Mouse (Mus musculus) gastrocnemius, postnatal 10 days (tissue): Measurements from ENCODE around the gene Plpp3. TPM values are rescaled to one million over a fixed set of nuclear protein-coding genes. Genes with fewer than 3 reads are reported as not detected.

Experiments
- DNase-seq: peaks from one replicate; pipeline ENCODE4 v3.0.0; 2021; ENCODE audit warnings: mixed read lengths
- long read RNA-seq, 2 experiments: library from polyadenylated mRNA; stranded (forward); transcript quantifications; one replicate each; pipeline ENCODE4 v2.0.0; 2021
- total RNA-seq, 2 experiments: library from RNA; stranded (reverse); gene quantifications; 2 replicates each; pipeline ENCODE4 v1.2.3; 2021

Plpp3 gene
- total RNA-seq, result 10 to 100 TPM; 79.6 to 82.6 TPM
- long read RNA-seq, experiment 1, transcript Plpp3-201 (6 exons, 3,159 nt), result major isoform, 84 of 97 reads
- long read RNA-seq, experiment 1, partial matches to known transcripts, result 4 of 97 reads
- long read RNA-seq, experiment 1, other reads (novel, unspliced or antisense), result 9 of 97 reads
- long read RNA-seq, experiment 2, transcript Plpp3-201 (6 exons, 3,159 nt), result major isoform, 62 of 73 reads
- long read RNA-seq, experiment 2, partial matches to known transcripts, result 2 of 73 reads
- long read RNA-seq, experiment 2, other reads (novel, unspliced or antisense), result 9 of 73 reads

DNA sequence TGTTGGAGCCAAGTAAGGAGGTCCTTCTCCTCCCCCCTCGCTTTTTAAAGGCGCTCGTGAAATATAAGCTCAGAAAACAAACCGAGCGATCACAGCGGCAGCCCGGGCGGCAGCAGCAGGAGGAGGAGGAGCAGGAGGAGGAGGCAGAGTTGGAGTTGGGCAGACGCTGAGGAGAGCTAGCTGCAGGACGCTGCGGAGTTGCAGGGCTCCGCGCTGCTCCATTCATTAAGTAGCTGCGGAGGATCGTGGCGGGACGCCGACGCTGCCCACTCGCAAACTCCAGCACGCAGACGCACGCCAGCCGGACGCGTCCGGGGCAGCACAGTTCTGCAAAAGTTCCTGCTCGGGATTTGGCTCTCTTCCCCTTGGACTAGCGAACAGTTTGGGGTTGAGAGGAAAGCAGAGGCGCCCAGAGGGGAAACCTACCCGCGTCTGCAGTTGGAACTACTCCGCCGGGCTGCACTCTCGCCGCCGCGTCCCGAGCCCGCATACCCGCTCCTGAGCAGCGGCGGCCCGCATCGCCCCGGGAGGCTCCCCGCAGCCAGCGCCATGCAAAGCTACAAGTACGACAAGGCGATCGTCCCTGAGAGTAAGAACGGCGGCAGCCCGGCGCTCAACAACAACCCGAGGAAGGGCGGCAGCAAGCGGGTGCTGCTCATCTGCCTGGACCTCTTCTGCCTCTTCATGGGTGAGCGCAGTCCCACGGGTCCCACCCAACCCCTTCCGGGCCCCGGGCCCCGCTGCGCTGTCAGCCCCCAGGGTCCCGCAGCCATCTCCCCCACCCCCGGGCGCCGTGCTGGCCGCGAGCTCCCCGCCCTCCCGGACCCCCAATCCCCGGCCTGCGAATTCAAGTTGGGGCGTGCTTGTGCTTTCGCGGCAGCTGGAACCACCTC lies at the start of gene Plpp3:
Gene Plpp3 (plus strand): TSS at position 72 of the 893 bp plus-strand sequence.
- peak; percentile 76 for DNase-seq

DNA sequence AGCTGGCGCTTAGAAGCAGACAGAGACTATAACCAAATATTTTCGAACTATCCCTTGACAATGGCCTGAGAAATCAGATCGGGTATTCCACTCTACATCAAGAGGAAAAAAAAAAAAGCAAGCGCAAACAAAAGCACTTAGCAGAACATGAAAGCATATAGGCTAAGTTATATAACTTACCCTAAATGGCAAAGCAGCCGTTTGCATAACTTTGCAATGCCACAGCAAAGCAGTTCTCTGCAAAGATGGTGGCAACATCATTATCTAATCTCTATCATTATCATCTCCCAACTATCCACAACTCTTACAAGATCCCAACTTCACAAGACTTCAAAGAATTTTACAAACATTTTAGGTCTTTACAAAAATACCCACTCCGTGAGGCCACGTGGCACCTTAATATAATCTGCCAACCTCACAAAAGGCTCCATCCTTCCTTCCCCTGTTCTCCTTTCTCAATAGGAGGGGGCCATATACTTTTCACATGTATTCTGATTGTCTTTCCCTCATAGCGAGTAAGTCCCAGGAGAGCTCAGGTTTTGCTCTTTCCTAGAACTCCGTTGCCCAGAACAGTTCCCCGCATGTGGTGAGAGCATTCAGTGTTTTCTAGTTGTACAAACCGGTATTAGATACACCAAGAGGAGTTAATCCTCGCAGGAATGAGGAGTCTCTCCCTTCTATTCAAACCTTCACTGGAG lies 49.1 kb upstream of the Plpp3 start:
- DNase-seq, result no peak

DNA sequence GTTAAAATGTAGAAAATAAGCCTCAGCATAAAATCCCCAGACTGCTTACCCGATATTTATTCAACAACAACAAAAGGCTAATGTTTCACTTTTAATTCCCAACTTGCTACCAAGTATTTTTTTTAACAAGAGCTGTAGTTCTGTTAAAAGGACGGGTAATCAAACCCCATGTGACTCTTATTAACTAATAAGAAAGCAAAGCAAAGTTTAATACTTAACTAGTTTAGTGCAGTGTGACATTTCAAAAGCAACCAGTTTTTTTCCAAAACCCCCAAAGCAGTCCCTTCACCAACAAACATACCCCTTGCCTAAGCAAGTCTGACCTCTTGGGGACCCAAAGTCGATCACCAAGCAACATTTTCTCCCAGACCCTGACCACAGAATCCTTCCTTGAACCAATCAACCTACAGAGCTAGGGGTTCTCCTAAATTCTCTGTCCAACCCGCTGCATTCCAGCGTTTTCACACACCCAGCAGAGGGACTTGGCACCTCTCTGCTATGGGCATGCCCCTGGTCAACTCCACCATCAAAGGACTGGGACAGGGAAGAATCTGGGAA lies 48.4 kb upstream of the Plpp3 start:
- DNase-seq, result no peak

DNA sequence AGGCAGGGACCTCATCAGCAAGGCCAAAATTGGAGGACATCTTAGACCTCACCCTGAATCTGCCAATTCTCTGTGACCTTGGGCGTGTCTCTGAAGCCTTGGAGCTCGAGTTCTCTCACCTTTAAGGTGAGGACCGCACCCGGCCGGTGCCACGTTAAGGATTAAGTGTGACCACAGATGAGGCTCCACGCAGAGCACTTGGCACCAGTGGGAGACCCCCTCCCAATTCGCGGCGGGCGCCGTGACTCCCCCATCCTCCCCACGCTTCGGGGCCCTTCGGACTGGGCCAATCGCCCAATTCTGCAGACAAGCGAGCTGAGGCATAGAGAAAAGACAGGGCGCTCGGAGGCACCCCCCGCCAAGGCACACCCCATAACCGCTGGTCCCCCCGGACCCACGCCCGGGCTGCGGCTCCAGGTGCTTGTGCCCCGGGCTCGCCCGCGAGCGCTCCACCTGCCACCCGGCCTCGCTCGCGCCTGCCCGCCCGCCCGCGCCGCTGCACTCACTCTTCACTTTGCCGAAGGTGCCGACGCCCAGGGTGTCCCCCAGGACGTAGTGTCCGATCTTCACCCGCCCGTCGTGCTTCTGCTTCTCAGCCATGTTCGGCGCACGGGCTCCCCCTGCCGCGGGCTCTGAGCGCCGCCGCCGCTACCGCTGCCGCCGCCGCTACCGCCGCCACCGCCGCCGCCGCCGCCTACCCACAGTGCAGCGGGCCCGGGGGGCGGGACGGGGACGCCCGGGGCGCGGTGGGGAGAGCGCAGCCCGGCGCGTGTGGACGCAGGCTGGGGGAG lies 47.8 kb upstream of the Plpp3 start, which contains the start of gene Prkaa2:
Gene Prkaa2 (minus strand): TSS at position 692 of the 791 bp plus-strand sequence.
- peak; percentile 80 for DNase-seq

DNA sequence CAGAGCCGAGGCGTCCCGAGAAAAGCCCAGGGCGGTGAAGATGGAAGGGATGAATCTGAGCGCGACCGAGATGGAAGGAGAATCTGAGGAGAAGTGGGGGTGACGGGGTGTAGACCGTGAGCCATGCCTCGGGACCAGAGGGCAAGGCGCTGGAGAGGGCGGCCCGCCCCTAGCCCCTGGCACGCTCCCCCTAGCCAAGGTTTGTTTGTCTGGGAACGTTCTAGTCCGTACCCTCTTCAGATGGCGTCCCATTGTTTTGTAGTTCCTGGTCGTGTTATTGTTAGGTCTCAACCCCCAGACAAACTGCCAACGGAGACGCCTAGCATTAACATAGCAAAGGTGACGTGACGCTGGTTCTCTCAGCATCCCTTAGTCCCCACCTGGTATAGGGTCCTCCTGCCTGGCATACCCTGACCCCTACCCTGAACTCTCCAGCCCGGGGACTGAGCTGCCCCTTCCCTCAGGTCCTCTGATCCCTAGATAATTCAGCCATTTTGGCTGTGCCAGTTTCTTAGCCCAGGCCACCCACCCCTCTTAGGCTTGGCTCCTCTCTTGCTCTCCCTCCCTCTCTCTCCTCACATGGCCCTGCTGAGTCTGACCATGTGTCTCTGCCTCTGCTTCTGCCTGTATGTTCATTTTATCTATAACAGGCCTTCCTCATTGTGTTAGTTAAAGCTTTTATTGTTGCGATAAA lies 47.0 kb upstream of the Plpp3 start:
- DNase-seq, result peak; percentile 20

DNA sequence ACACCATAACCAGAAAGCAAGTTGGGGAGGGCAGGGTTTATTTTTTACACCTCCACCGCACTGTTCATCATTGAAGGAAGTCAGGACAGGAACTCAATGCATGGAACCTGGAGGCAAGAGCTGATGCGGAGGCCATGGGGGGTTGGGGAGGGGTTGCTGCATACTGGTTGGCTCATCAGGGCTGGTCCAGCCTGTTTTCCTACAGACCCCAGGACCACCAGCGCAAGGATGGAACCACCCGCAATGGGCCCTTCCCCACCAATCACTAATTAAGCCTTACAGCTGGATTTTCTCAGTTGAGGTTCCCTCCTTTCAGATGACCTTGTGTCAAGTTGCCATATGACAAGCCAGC lies 46.5 kb upstream of the Plpp3 start:
- no peak for DNase-seq

DNA sequence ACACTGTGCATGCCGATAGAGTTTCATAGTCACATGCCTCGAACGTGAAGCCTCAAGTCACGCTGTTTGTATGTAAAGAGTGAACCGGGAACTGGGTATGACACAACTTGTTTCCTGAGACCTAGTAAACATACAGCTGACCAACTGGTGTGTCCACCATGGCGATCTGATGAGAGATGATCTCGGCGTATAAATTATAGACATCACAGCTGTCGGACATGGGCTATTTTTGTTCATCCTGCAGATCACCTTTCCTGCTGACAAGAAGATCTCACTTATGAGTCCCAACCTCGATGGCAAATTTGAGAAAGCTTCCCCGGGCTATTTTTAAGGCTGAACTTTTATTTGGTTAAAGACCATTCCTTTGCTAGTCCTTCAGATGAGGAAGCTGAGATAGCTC lies 45.4 kb upstream of the Plpp3 start:
- no peak for DNase-seq

DNA sequence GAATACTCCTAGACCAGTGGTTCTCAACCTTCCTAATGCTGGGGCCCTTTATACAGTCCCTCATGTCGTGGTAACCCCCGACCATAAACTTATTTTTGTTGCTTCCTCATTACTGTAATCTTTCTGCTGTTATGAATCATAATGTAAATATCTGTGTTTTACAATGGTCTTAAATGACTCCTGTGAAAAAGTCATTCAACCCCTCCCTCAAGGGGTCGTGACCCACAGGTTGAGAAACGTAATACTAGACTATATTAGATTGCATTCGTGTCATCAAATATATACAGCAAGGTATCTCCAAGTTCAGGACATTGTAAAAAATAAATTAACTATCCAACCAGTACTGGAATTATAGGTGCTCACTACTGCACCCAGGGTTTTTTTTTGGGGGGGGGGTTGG lies 44.1 kb upstream of the Plpp3 start:
- DNase-seq, result no peak

DNA sequence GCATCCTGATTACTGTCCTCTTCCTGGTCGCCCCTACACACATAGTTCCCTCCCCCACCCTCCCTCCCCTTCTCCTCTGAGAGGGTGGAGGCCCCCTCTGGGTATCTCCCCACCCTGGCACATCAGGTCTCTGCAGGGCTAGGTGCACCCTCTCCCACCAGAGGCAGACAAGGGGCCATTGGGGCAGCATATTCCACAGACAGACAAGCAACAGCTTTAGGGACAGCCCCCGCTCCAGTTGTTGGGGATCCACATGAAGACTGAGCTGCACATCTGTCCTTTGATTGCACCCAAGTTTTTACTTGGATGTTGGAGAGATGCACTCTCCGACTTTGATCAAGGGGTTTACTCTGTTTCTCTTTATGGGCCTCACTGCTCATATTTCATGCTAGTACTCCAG lies 43.7 kb upstream of the Plpp3 start:
- no peak for DNase-seq

DNA sequence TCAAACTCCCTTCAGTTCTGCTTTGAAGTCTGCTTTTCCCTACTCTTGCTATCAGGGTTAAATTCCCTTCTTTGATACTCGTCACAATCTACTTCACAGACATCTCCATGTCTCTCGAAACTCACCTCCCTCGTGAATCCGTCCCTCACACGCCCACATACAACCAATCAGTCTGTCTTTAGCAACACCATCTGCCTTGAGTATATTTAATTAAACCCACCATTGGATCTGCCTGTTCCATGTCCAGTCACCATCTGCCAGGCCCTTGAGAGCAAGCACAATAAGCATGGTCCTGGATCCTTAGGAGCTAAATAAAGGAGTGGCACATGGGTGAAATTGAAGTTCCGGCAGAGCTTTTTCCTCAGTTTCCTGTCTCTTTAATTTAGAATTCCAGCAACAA lies 36.1 kb upstream of the Plpp3 start:
- no peak for DNase-seq

DNA sequence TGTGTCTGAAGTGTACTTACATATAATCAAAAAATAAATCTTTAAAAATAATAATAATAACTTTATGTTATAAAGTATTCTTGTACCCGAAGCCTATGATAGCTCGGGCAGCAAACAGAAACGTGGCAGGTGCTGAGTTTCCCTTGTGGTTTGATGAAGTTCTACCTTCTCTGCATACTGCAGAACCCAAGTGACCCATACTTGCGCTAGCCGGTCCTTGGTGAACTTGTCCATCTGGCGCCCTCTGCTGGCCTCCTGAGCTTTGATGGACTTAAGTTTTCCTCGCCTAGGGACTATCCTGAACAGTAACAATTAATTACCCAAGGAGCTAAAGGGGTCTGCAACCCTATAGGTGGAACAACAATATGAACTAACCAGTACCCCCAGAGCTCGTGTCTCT lies 34.7 kb upstream of the Plpp3 start:
- peak; percentile 72 for DNase-seq

DNA sequence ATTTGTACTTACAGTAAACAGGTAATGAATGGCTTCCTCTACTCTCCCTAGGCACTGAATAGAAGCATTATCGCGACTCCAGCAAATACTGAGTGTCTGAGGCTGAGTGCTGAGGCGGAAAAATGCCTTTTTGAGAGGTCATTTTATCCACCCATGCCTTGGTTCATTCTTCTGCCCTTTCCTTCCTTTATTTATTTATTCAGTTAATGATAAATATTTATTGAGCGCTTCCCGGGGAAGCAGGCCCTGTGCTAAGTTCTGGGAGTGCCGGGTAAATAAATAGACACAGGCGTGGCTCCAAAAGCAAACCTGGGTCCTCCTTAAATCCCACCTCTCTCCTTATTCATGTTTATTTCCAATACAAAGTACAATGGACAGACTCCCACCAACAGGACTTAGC lies 27.9 kb upstream of the Plpp3 start:
- DNase-seq, result no peak

DNA sequence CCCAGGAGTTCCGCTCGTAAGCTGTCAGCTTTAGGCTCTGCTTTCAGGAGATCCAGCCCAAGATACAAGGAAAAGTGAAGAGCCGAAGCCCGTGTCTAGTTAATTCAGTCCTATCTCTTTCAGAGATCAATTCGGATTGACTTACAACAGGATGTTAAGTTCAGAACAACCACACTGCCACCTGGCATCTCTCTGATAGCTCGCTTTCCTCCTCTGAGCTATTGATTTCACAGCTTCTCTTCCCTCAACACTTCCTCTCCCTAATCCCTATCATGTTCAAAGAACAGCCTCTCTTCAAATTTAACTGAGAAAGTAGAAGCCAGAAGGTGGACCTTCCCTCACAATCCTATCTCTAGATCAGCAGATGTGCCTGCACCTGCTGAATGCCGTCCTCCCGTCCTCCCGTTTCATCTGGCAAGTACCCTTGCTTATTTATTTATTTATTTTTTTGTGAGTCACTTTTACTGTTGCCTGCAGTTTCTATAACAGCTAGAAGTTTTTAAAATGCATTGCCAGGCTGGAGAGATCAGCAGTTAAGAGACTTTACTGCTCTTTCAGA lies 25.3 kb upstream of the Plpp3 start:
- no peak for DNase-seq

DNA sequence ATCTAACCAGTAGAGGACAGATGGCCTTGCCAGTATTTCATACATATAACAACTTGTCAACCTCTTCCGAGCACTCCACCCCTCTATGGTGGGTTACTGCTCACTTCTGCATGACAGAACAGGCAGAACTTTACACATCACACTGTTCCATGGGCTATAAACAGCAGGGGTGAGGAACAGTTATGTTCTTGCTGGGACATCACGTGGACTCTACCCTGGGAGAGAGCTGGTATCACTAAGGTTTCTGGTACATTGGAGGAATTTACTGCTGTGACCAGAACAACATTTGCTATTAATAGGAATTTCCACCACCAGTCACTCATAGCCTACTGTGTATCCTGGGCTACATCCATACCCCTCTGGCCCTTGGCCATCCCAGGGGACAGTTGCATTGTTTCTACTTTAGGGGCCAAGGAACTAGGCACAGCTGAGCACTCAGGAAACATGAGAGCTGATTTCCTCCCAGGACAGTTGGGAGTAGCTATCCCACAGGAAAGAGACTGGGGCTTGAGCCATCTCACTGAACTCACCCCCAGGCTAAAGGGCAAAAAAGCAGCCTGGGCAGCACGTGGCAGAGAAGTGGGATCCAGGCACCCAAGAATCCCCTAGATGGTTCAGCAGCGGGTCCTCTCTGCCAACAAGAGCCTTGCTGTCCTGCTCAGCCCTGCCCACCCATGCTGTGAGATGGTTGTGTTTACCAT lies 23.6 kb upstream of the Plpp3 start:
- no peak for DNase-seq

DNA sequence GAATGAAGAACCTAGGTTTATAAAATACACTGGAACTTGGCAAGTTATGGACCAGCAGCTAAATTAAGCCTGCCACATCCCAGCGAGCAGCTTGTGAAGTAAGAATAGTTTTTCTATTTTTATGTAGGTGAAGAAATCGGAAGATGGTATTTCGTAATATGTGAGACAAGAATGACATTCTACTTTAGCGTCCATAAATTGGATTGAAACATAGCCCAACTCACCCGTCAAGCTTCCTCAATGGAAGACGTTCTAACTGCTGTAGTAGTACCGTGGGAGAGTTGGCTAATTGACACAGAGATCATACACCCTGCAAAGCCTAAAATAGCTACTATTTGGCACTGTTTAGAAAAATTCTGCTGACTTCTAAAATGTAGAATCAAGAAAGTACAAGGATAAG lies 7.7 kb upstream of the Plpp3 start:
- DNase-seq, result no peak

DNA sequence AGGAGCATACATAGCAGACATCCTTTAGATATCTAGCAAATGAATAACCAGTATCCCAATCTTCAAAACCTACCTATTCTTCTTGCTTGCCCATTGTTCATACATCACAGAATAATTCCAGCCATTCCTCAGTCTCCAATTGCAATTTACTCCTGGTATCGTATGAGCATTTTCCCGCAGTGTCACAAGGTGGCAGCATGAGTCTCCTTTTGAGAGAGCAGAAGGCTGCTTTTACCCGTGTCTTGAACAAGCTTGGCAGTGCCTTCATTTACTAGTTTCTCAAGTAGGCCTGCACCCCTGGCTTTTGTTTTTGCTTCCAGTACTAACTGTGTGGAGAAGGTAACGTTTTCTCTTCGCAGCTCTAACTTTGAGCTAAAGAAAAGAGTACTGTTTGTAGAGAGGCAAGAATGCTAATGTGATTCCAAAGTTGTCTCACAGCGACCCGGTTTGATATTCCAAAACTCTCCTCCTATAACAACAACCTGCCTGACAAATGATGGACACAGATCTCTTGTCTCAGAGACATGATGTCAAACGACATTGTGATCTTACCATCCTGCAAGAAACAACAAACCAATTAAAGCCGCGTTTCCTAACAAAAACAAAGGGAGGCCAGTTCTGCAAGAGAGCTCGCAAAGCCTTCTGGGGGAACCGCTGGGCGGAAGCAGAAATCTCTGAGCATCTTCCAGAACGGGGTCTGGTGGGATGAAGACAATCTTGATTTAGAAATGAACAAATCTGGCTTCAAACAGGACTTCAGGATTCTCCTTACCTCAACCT lies 5.0 kb upstream of the Plpp3 start:
- peak; percentile 65 for DNase-seq

DNA sequence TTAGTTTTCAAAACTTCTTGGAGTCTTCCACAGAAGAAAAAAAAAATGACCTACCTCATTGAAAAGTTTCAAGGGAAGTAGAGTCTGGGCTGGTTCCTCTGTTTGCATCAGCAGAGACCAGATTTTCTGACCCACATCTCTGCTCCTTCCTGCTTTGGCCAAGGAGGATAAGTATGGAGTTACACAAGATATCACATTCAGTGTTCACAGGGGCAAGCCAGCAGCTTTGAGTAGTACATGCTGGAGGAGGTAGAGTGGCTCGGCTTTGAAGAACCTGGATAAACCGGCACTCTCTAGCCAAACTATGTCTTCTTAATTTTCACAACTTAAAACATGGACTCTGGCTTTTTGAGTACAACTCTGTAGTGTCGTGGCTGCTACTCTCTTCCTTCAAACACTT lies 3.9 kb upstream of the Plpp3 start:
- DNase-seq, result no peak

DNA sequence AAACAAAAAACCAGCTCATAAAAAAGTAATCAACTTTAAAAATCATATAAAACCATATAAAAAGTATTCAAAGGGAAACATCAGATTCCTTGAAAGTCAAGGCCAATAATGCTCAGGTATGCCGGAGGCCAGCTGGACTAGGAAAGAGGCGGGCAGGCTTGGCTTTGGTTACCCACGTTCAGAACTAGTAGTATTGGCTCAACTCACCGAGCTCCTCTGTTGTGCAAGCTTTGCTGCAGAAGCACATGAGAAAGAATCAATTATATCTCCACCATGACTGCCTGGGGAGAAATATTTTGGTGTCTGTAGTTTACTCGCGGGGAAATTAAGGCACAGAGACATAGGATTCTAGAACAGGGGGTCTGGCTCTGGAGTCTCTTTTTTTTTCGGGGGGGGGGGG lies 866 bp upstream of the Plpp3 start:
- no peak for DNase-seq

DNA sequence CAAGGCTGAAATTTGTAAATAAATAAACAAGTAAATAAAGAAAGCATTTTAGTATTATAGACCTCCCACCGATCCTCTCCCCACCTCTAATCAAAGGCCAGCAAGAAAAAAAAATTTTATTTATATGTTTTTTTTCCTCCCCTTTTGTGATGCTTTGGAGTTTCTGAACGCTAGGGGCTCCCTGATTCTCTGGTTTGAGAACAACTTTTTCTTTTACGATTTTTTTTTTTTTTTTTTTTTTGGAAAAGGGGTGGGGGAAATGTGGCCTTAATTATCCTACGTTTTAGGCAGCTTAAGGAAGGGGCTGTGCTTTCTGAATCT lies 232 bp upstream of the Plpp3 start:
- DNase-seq, result no peak

DNA sequence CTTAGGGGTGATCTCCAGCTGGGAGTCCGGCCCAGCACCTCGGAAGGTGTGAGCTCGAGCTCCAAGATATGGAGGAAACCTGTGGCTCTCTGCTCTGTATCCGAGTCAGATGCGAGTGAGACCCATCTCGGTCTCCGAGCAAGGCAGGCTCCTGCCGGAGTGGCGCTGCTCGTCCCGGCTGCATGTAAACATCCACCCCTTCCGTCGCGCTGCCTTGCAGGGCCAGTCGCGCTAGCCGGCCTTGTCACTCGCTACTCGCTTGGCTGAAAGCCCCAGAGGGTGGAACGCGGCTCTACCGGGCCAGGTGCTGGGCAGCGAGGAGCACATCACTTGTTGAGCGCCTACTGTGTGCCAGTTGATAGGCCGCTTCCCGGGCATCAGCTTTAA lies 1.0 kb downstream of the Plpp3 start:
- DNase-seq, result peak; percentile 79
